Mouse (Mus musculus): ENCODE data around the gene Spata21.

DNA sequence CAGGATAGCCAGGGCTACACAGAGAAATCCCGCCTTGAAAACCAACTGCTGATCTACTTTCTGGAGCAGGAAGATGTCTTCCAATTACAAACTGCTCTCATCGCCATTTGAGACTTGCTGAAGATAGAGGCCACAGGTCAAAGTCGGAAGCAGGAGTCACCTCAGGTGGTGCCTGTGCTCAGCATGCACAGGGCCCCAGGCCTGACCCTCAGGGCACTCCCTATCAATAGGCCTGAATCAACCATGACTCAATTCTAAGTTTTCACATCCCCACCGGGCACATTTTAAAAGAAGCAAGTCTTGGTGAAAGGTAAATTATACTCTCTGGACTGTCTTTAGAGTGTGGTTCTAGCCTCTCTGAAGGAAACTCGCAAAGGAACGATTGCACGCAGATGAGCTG, 48.0 kb downstream of the Spata21 start:
- TF ChIP-seq CTCF (IDR thresholded peaks at IDR 0.05; ENCODE audit: low read depth, low read length) (no peak), GATA1 (IDR thresholded peaks at IDR 0.05; ENCODE audit: borderline replicate concordance, low read length) (no peak), POLR2AphosphoS5 (IDR thresholded peaks at IDR 0.05; ENCODE audit: insufficient replicate concordance, low read depth, low read length) (no peak), TAL1 (conservative IDR thresholded peaks at IDR 0.05; ENCODE audit: low read depth, low read length) (no peak)

Measured in G1E (cell line).